Mouse (Mus musculus): Measurements from ENCODE around the gene Fstl4.
"Not testable (repeated sequence)": the region's sequence is repeated elsewhere in the genome, so short reads cannot be mapped to it uniquely, and the experiment has no call there.

The Fstl4 gene

GRCm38 (mm10) chr11:53137381-53137780, 372.9 kb downstream of the Fstl4 start:
- DNase-seq (ENCODE audit: extremely low spot score), result no peak

GRCm38 (mm10) chr11:53138212-53138611, 373.8 kb downstream of the Fstl4 start:
- DNase-seq (ENCODE audit: extremely low spot score), result no peak

- DNase-seq (ENCODE audit: extremely low spot score), result no peak
Measured at GRCm38 (mm10) chr11:53139666-53140065, 375.2 kb downstream of the Fstl4 start.

- no peak for DNase-seq (ENCODE audit: extremely low spot score)
Measured at GRCm38 (mm10) chr11:53140196-53140595, 375.8 kb downstream of the Fstl4 start.

GRCm38 (mm10) chr11:53140722-53141400, 376.4 kb downstream of the Fstl4 start:
- no peak for DNase-seq (ENCODE audit: extremely low spot score)

GRCm38 (mm10) chr11:53143522-53143921, 379.1 kb downstream of the Fstl4 start:
- DNase-seq (ENCODE audit: extremely low spot score), result no peak

- no peak for DNase-seq (ENCODE audit: extremely low spot score)
Measured at GRCm38 (mm10) chr11:53144506-53144905, 380.1 kb downstream of the Fstl4 start.

GRCm38 (mm10) chr11:53146290-53146689, 381.9 kb downstream of the Fstl4 start:
- DNase-seq (ENCODE audit: extremely low spot score), result peak; percentile 17

- DNase-seq (ENCODE audit: extremely low spot score), result no peak
Measured at GRCm38 (mm10) chr11:53156463-53156862, 392.0 kb downstream of the Fstl4 start.

GRCm38 (mm10) chr11:53157621-53158259, 393.3 kb downstream of the Fstl4 start:
- DNase-seq (ENCODE audit: extremely low spot score), result no peak

- no peak for DNase-seq (ENCODE audit: extremely low spot score)
Measured at GRCm38 (mm10) chr11:53162385-53162784, 398.0 kb downstream of the Fstl4 start.

GRCm38 (mm10) chr11:53166478-53166877, 402.0 kb downstream of the Fstl4 start:
- no peak for DNase-seq (ENCODE audit: extremely low spot score)

GRCm38 (mm10) chr11:53182177-53182852, 417.9 kb downstream of the Fstl4 start:
- DNase-seq (ENCODE audit: extremely low spot score), result no peak

- DNase-seq (ENCODE audit: extremely low spot score), result peak; percentile 7
Measured at GRCm38 (mm10) chr11:53182858-53183257, 418.4 kb downstream of the Fstl4 start.

GRCm38 (mm10) chr11:53184046-53184445, 419.6 kb downstream of the Fstl4 start:
- DNase-seq (ENCODE audit: extremely low spot score), result no peak

GRCm38 (mm10) chr11:53184698-53185097, 420.3 kb downstream of the Fstl4 start:
- no peak for DNase-seq (ENCODE audit: extremely low spot score)

GRCm38 (mm10) chr11:53187427-53188140, 423.1 kb downstream of the Fstl4 start:
- no peak for DNase-seq (ENCODE audit: extremely low spot score)

GRCm38 (mm10) chr11:53196551-53196950, 432.1 kb downstream of the Fstl4 start:
- not testable (repeated sequence) for DNase-seq (ENCODE audit: extremely low spot score)

GRCm38 (mm10) chr11:53197111-53197510, 432.7 kb downstream of the Fstl4 start:
- no peak for DNase-seq (ENCODE audit: extremely low spot score)

- no peak for DNase-seq (ENCODE audit: extremely low spot score)
Measured at GRCm38 (mm10) chr11:53202459-53203250, 438.2 kb downstream of the Fstl4 start.

GRCm38 (mm10) chr11:53210876-53211275, 446.4 kb downstream of the Fstl4 start:
- no peak for DNase-seq (ENCODE audit: extremely low spot score)

All from embryo, embryonic 9.5 days (tissue).